Mouse (Mus musculus): ENCODE results near the gene Med8. TPM values are rescaled to one million over a fixed set of nuclear protein-coding genes. Genes with fewer than 3 reads are reported as not detected.

Gene Med8
- polyA plus RNA-seq, 1 experiment from 2014 or later: 70.6 TPM

DNA sequence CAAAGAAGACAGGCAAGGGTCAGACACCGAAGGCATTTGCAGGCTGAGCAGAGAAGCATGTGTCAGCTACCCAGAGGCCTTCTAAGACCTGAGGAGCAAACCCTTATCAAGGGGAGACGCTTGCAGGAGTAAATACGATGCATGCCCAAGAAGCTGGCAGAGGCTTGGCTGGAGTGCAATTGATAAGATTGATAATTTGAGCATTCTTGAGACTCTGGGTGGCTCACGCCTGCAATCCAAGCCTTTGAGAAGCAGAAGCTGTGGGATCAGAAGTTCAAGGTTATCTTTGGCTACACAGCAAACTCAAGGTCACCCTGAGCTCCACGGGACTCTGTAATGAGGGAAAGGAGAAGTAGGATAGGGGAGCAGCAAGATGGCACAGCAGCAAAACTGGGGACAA, 7.2 kb upstream of the Med8 start:
- H3K9ac ChIP-seq (ENCODE audit: low read length): no peak overlapping the region
- 0 out of 2 replicates have a peak overlapping the region, but pooled peaks have one; percentile 18 for H3K27ac ChIP-seq (ENCODE audit: low read length)
- H3K4me3 ChIP-seq (ENCODE audit: low read length): no peak overlapping the region
- H3K4me2 ChIP-seq (ENCODE audit: low read depth, low read length): no peak overlapping the region
- H3K27me3 ChIP-seq (ENCODE audit: control insufficient read depth, insufficient read depth, low read length): no peaks in the 10 kb centered on the region
- no peak for ATAC-seq (replicated peaks; ENCODE audit: extremely low read depth, insufficient read depth, low FRiP score)
- H3K9me3 ChIP-seq (replicated peaks; ENCODE audit: control insufficient read depth, low read length): no peaks in the 10 kb centered on the region
- 62% methylated on average over 5 of the region's 5 CpGs for WGBS
- H3K4me1 ChIP-seq (ENCODE audit: control insufficient read depth, insufficient read depth, low read length): no peaks in the 10 kb centered on the region; the same call in 1 of the 2 replicates
- H3K36me3 ChIP-seq (ENCODE audit: control insufficient read depth, insufficient read depth): peaks cover 63% of the 10 kb centered on the region

DNA sequence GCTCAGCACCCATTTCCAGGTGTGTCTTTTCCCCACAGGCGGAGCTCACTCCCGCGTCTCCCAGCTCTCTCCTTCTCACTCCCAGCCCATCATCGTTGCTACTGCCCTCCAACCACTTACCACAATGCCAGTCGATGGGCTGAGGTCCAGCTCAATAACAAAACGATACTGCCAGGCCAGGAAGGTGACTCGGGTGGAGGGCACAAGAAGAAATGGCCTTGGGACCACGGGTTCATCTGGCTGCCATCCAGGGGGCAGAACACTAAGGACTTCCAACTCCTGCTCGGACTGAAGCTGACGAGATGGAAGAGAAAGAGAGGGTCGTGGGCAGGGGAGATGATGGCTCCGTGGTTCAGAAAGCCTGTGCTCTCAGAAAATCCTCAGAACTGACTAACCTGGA, 6.4 kb upstream of the Med8 start:
- H3K4me1 ChIP-seq (ENCODE audit: control insufficient read depth, insufficient read depth, low read length): no peaks in the 10 kb centered on the region; the same call in 1 of the 2 replicates
- ATAC-seq (replicated peaks; ENCODE audit: extremely low read depth, insufficient read depth, low FRiP score): no peak
- H3K27me3 ChIP-seq (ENCODE audit: control insufficient read depth, insufficient read depth, low read length): no peaks in the 10 kb centered on the region
- no peak overlapping the region for H3K9ac ChIP-seq (ENCODE audit: low read length)
- H3K27ac ChIP-seq (ENCODE audit: low read length): no peak overlapping the region
- peaks cover 61% of the 10 kb centered on the region for H3K36me3 ChIP-seq (ENCODE audit: control insufficient read depth, insufficient read depth)
- H3K4me3 ChIP-seq (ENCODE audit: low read length): no peak overlapping the region
- WGBS: 92% methylated on average over 12 of the region's 12 CpGs
- no peaks in the 10 kb centered on the region for H3K9me3 ChIP-seq (replicated peaks; ENCODE audit: control insufficient read depth, low read length)
- H3K4me2 ChIP-seq (ENCODE audit: low read depth, low read length): no peak overlapping the region

DNA sequence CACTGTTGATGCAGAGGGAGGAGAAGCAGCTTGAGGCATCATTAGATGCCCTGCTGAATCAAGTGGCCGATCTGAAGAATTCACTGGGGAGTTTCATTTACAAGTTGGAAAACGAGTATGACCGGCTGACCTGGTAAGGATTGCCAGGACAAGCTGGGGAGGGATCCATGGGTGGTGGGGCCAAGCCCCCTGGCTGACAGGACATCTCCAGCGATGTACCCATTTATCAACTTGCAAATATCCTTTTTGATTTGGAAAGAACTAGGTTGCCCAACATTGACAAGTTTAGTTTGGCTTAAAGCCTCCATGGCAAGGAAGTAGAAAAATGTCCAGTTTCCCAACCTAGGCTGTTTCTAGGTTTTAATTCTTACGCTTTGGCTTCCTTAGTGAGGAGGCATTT, 1.7 kb downstream of the Med8 start:
- no peaks in the 10 kb centered on the region for H3K9me3 ChIP-seq (replicated peaks; ENCODE audit: control insufficient read depth, low read length)
- H3K9ac ChIP-seq (ENCODE audit: low read length): no peak overlapping the region
- H3K4me3 ChIP-seq (ENCODE audit: low read length): no peak overlapping the region
- 88% methylated on average over 5 of the region's 5 CpGs for WGBS
- peaks cover 34% of the 10 kb centered on the region for H3K36me3 ChIP-seq (ENCODE audit: control insufficient read depth, insufficient read depth)
- ATAC-seq (replicated peaks; ENCODE audit: extremely low read depth, insufficient read depth, low FRiP score): no peak
- no peak overlapping the region for H3K4me2 ChIP-seq (ENCODE audit: low read depth, low read length)
- H3K4me1 ChIP-seq (ENCODE audit: control insufficient read depth, insufficient read depth, low read length): peaks cover 14% of the 10 kb centered on the region
- H3K27me3 ChIP-seq (ENCODE audit: control insufficient read depth, insufficient read depth, low read length): no peaks in the 10 kb centered on the region
- H3K27ac ChIP-seq (ENCODE audit: low read length): no peak overlapping the region

DNA sequence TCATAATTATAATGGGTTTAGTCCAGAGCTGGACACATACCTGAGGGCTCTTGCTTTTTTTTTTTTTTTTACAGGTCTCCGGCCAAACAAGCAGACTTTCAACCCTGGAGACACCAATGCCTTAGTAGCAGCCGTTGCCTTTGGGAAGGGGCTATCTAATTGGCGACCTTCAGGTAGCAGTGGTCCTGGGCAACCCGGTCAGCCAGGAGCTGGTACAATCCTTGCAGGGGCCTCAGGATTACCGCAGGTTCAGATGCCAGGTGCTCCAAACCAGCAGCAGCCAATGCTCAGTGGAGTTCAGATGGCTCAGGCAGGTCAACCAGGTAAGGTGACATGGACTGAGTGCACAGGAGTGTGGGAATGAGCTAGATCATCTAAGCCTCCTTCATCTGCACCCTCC, 4.4 kb downstream of the Med8 start:
- Histone ChIP-seq H3K36me3 (ENCODE audit: control insufficient read depth, insufficient read depth) (peaks cover 47% of the 10 kb centered on the region), H3K9me3 (replicated peaks; ENCODE audit: control insufficient read depth, low read length) (no peaks in the 10 kb centered on the region), H3K27me3 (ENCODE audit: control insufficient read depth, insufficient read depth, low read length) (no peaks in the 10 kb centered on the region), H3K4me2 (ENCODE audit: low read depth, low read length) (no peak overlapping the region), H3K9ac (ENCODE audit: low read length) (no peak overlapping the region), H3K27ac (ENCODE audit: low read length) (no peak overlapping the region), H3K4me1 (ENCODE audit: control insufficient read depth, insufficient read depth, low read length) (peaks cover 8% of the 10 kb centered on the region), H3K4me3 (ENCODE audit: low read length) (no peak overlapping the region)
- ATAC-seq (replicated peaks; ENCODE audit: extremely low read depth, insufficient read depth, low FRiP score): no peak
- WGBS: 89% methylated on average over 5 of the region's 5 CpGs

DNA sequence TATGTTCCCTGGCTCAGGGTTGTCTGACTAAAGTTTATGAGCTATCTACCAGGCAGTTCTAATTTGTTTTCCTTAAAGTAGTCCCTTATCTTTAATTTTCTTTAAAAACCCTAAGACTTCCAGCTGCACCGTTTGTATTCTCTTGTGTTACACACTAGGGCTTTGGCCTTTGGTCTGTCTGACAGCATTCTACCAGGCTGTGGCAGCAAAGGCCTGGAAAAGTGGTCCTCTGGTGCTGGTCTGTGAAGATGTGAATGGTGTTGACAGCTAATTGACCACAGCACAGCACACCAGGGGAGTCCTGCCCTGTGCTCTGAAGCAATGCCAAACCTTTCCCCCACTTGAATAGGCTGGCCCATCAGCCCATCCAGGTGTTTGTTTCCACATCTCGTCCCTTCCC, 6.6 kb downstream of the Med8 start:
- Histone ChIP-seq H3K9me3 (replicated peaks; ENCODE audit: control insufficient read depth, low read length) (no peaks in the 10 kb centered on the region), H3K36me3 (ENCODE audit: control insufficient read depth, insufficient read depth) (peaks cover 50% of the 10 kb centered on the region), H3K27ac (ENCODE audit: low read length) (no peak overlapping the region), H3K4me2 (ENCODE audit: low read depth, low read length) (no peak overlapping the region), H3K27me3 (ENCODE audit: control insufficient read depth, insufficient read depth, low read length) (no peaks in the 10 kb centered on the region), H3K4me1 (ENCODE audit: control insufficient read depth, insufficient read depth, low read length) (no peaks in the 10 kb centered on the region), H3K4me3 (ENCODE audit: low read length) (no peak overlapping the region), H3K9ac (ENCODE audit: low read length) (no peak overlapping the region)
- WGBS: 68% methylated on average over 2 of the region's 2 CpGs
- ATAC-seq (replicated peaks; ENCODE audit: extremely low read depth, insufficient read depth, low FRiP score): no peak

DNA sequence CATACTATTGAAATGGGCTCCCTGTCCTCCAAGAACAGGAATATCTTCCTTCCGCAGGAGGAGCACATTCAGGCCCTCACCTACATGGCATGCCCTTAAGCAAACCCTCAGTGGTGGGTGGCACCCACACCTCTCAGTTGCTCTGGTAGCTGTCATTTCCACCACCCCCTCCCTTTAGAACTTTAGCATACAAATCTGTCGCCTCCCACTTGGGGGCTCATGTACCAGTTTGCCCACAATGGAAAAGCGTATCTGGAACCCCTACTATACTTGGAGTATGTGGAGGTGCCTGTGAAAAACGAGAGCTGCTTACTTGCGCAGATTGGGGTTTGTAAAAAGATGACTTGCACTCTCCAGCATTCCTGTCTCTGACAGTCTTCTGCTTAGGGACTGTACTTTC, 7.2 kb downstream of the Med8 start:
- 90% methylated on average over 5 of the region's 5 CpGs for WGBS
- no peaks in the 10 kb centered on the region for H3K4me1 ChIP-seq (ENCODE audit: control insufficient read depth, insufficient read depth, low read length)
- peaks cover 50% of the 10 kb centered on the region for H3K36me3 ChIP-seq (ENCODE audit: control insufficient read depth, insufficient read depth)
- no peaks in the 10 kb centered on the region for H3K27me3 ChIP-seq (ENCODE audit: control insufficient read depth, insufficient read depth, low read length)
- ATAC-seq (replicated peaks; ENCODE audit: extremely low read depth, insufficient read depth, low FRiP score): no peak
- H3K9ac ChIP-seq (ENCODE audit: low read length): no peak overlapping the region
- H3K4me3 ChIP-seq (ENCODE audit: low read length): no peak overlapping the region
- no peaks in the 10 kb centered on the region for H3K9me3 ChIP-seq (replicated peaks; ENCODE audit: control insufficient read depth, low read length)
- no peak overlapping the region for H3K27ac ChIP-seq (ENCODE audit: low read length)
- no peak overlapping the region for H3K4me2 ChIP-seq (ENCODE audit: low read depth, low read length)

DNA sequence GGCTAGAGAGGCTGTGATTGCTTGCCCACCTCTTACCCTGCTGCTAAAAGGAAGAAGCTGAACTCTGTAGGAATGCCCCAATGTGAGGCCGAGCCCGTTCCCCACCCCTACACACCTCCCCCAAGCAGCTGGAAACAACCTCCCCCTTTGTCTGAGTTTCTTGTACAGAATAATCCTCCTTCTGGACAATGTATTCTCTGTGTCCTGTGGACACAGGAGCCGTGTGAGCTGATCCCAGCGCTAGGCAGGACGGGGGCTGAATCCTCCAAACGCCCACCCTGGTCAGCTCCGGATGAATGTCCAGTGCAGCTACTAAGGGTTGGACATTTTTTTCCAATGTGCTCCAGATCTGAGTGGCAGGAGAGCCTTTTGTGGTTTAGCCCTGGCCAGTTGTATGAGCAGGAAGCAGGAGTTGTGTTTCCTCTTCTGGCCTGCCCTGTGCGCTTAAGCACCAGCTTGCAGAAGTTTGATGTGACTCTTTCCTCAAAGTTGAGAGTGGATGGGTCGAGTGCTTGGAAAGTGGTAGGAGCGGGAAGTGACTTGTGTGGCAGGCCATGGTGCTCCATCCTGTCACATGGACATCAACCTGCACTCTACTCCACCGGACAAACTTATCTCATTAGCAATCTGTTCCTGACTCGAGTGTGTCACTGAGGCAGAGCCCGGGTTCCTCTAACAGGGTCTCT, 8.1 kb downstream of the Med8 start:
- Histone ChIP-seq H3K36me3 (ENCODE audit: control insufficient read depth, insufficient read depth) (peaks cover 47% of the 10 kb centered on the region), H3K4me2 (ENCODE audit: low read depth, low read length) (no peak overlapping the region), H3K9ac (ENCODE audit: low read length) (no peak overlapping the region), H3K9me3 (replicated peaks; ENCODE audit: control insufficient read depth, low read length) (no peaks in the 10 kb centered on the region), H3K27ac (ENCODE audit: low read length) (no peak overlapping the region), H3K27me3 (ENCODE audit: control insufficient read depth, insufficient read depth, low read length) (no peaks in the 10 kb centered on the region), H3K4me1 (ENCODE audit: control insufficient read depth, insufficient read depth, low read length) (no peaks in the 10 kb centered on the region), H3K4me3 (ENCODE audit: low read length) (no peak overlapping the region)
- WGBS: 79% methylated on average over 13 of the region's 13 CpGs
- ATAC-seq (replicated peaks; ENCODE audit: extremely low read depth, insufficient read depth, low FRiP score): no peak

DNA sequence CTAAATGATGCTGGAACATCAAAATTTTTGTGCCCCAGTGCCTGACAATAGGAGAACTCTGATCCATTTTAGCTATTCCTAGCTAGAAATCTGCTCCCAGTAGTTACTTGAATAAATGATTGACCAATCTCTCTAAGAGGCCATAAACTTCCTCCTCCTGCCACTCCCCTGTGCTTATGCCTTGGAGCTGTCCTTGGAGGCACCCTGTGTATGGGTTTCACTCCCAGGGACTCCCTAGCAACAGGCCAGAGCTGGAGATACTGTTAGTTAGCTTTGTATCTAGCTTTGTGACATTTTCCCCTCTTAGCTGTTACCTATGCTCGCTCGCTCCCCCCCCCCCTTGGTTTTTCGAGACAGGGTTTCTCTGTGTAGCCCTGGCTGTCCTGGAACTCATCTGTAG, 12.2 kb downstream of the Med8 start:
- no peaks in the 10 kb centered on the region for H3K27me3 ChIP-seq (ENCODE audit: control insufficient read depth, insufficient read depth, low read length)
- no peak overlapping the region for H3K4me2 ChIP-seq (ENCODE audit: low read depth, low read length)
- H3K27ac ChIP-seq (ENCODE audit: low read length): no peak overlapping the region
- 95% methylated on average over 3 of the region's 3 CpGs for WGBS
- peaks cover 11% of the 10 kb centered on the region for H3K36me3 ChIP-seq (ENCODE audit: control insufficient read depth, insufficient read depth)
- no peaks in the 10 kb centered on the region for H3K4me1 ChIP-seq (ENCODE audit: control insufficient read depth, insufficient read depth, low read length)
- H3K9me3 ChIP-seq (replicated peaks; ENCODE audit: control insufficient read depth, low read length): no peaks in the 10 kb centered on the region
- ATAC-seq (replicated peaks; ENCODE audit: extremely low read depth, insufficient read depth, low FRiP score): no peak
- no peak overlapping the region for H3K9ac ChIP-seq (ENCODE audit: low read length)
- H3K4me3 ChIP-seq (ENCODE audit: low read length): no peak overlapping the region

DNA sequence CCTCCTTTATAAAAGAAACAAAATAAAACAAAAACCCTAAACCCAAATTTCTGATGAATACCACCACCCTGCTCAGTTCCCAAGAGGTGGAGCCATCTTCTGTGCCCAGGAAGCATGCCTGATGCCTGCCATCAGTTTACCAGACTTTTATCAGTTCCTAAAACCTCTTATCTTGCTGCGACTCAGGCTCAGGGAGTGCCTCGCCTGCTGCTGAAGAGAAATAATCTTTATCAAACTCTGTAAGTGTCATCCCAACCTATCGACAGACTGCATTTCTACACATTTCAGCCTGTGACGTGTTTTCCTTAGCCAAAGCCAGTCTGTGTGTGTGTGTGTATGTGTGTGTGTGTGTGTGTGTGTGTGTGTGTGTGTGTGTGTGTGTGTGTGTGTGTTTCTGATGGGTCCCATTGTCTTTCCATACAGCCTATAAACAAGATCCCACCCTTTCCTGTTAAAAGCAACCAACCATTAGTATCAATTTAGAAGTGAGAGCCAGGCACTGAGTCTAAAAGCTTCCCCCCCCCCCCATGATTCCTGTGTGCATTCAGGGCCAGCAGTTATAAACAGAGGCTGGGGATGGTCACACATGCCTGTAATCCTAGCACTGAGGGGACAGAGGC, 15.5 kb downstream of the Med8 start:
- Histone ChIP-seq H3K9ac (ENCODE audit: low read length) (no peak overlapping the region), H3K4me3 (ENCODE audit: low read length) (no peak overlapping the region), H3K27ac (ENCODE audit: low read length) (no peak overlapping the region), H3K4me2 (ENCODE audit: low read depth, low read length) (no peak overlapping the region), H3K36me3 (ENCODE audit: control insufficient read depth, insufficient read depth) (peaks cover 3% of the 10 kb centered on the region; the same call in 1 of the 2 replicates), H3K4me1 (ENCODE audit: control insufficient read depth, insufficient read depth, low read length) (peaks cover 16% of the 10 kb centered on the region), H3K9me3 (replicated peaks; ENCODE audit: control insufficient read depth, low read length) (no peaks in the 10 kb centered on the region), H3K27me3 (ENCODE audit: control insufficient read depth, insufficient read depth, low read length) (no peaks in the 10 kb centered on the region)
- WGBS: 45% methylated on average over 4 of the region's 4 CpGs
- no peak for ATAC-seq (replicated peaks; ENCODE audit: extremely low read depth, insufficient read depth, low FRiP score)
